Mouse (Mus musculus): Measurements from ENCODE around the gene Pced1a. TPM values are rescaled to one million over a fixed set of nuclear protein-coding genes. Genes with fewer than 3 reads are reported as not detected.

Pced1a gene
- 10.1 and 15.1 TPM in 2 replicates for polyA plus RNA-seq (2014; fragmentation: Nextera tagmentation; extraction: Ambion mirVana)

DNA sequence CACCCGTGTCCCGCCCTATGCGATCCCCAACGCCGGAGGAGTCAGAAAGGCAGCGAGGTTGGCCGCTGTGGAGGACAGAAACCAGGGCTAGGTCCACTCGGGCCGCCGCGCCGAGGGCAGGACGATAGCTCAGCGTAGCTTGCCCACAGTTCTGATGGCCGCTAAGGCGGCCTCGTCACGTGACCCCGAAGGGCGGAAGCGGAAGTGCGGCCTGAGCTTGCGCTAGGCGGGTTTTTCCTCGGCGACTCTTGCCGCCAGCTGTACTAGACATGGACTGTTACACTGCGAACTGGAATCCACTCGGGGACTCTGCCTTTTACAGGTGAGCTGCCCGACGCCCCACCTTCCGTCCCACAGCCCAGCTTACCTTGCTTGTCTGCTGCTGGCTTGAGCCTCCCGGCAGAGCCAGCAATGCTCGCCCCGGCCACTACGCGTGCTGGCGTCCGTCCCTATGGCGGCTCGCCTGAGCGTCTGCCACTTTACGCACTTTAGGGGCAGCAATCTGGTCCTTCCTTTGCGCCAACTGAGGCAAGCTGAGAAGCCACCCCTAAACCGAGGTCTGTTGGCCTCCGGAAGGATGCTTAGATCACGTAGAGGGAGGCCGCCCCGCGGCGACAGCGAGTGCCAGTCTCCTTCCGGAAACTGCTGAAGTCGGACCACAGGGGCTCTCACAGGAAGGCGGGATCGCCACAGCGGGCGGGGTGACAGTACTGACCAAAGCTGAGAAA is at the start of gene Pced1a, which contains the start of gene Vps16:
Gene Pced1a (minus strand): TSS at position 576 of the 728 bp plus-strand sequence.
Gene Vps16 (plus strand): TSS at position 214 of the 728 bp plus-strand sequence.
- H3K4me1 ChIP-seq (ENCODE audit: control insufficient read depth, insufficient read depth, low read length): peaks cover 19% of the 10 kb centered on the region
- peak; percentile 96 for ATAC-seq (ENCODE audit: low FRiP score, low TSS enrichment)
- peaks cover 1% of the 10 kb centered on the region; the same call in 1 of the 2 replicates for H3K36me3 ChIP-seq (ENCODE audit: control insufficient read depth, insufficient read depth, low read length)
- under 1% methylated on average over 58 of the region's 58 CpGs for WGBS
- DNase-seq: peak; percentile 97
- H3K9me3 ChIP-seq (ENCODE audit: control insufficient read depth, low read length): no peaks in the 10 kb centered on the region
- H3K9ac ChIP-seq (replicated peaks; ENCODE audit: low read length): peak within 1 kb of the TSS; percentile 78
- H3K27me3 ChIP-seq (ENCODE audit: control insufficient read depth, insufficient read depth, low read length): no peaks in the 10 kb centered on the region
- peak within 1 kb of the TSS; percentile 73 for H3K4me3 ChIP-seq (replicated peaks; ENCODE audit: low read depth, low read length)
- peak within 1 kb of the TSS; percentile 95 for H3K27ac ChIP-seq (replicated peaks; ENCODE audit: low read depth, low read length)
- H3K4me2 ChIP-seq (ENCODE audit: low read length): peak within 1 kb of the TSS; percentile 80

DNA sequence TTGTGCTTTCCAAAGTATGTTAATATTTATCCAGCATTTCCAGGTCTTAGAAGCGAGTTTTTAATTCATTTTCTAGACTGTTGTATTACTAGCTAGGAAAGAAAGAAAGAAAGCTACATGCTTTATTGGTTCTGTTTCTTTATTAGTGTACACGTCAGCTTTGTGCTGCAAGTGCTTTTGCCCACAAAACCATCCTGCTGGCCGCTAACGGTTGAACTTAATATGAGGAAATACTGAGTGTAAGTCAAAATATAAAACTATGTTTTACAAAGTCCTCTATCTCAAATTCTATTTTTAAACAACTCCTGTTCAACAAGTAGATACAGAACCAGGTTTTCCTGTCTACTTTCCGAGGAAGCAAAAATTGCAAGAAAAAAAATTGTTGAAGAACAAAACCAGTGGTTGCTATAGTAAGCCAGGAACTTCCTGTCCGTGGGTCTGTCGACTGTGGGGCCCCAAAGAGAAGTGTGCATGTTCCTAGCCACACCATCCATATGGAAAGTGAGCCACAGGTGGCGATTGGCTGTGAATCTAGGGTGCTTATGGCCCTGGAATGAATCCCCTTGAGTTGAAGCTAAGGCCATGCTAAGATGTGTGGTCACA is 48.5 kb upstream of the Pced1a start:
- H3K4me1 ChIP-seq (ENCODE audit: control insufficient read depth, insufficient read depth, low read length): peaks cover 10% of the 10 kb centered on the region; the same call in 1 of the 2 replicates
- no peak overlapping the region for H3K4me3 ChIP-seq (replicated peaks; ENCODE audit: low read depth, low read length)
- no peak overlapping the region for H3K9ac ChIP-seq (replicated peaks; ENCODE audit: low read length)
- H3K4me2 ChIP-seq (ENCODE audit: low read length): no peak overlapping the region
- H3K36me3 ChIP-seq (ENCODE audit: control insufficient read depth, insufficient read depth, low read length): no peaks in the 10 kb centered on the region
- no peaks in the 10 kb centered on the region for H3K9me3 ChIP-seq (ENCODE audit: control insufficient read depth, low read length)
- H3K27ac ChIP-seq (replicated peaks; ENCODE audit: low read depth, low read length): no peak overlapping the region
- ATAC-seq (ENCODE audit: low FRiP score, low TSS enrichment) (no peak), DNase-seq (no peak)
- WGBS: 85% methylated on average over 8 of the region's 8 CpGs
- H3K27me3 ChIP-seq (ENCODE audit: control insufficient read depth, insufficient read depth, low read length): no peaks in the 10 kb centered on the region

DNA sequence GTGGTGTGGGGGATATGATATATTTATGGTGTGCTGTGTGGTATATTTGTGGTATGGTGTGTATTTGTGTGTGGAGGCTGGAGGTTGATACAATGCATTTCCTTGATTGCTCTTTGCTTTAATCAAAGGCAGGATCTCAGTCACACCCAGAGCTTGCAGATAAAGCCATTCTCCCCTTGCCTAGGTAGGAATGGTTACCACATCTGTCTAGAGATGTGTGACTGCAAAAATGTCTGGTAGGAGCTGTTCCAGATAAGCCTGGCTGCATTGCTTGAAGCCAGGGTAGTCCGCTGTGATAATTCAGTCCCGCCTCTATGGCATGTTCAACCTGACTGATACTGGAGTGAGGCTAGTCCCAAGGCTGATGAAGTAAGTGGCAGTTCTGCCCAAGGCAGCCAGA is 45.4 kb upstream of the Pced1a start:
- H3K4me2 ChIP-seq (ENCODE audit: low read length): no peak overlapping the region
- no peak overlapping the region for H3K9ac ChIP-seq (replicated peaks; ENCODE audit: low read length)
- H3K27me3 ChIP-seq (ENCODE audit: control insufficient read depth, insufficient read depth, low read length): no peaks in the 10 kb centered on the region
- no peak for DNase-seq
- H3K27ac ChIP-seq (replicated peaks; ENCODE audit: low read depth, low read length): no peak overlapping the region
- no peak overlapping the region for H3K4me3 ChIP-seq (replicated peaks; ENCODE audit: low read depth, low read length)
- H3K4me1 ChIP-seq (ENCODE audit: control insufficient read depth, insufficient read depth, low read length): peaks cover 10% of the 10 kb centered on the region; the same call in 1 of the 2 replicates
- no peaks in the 10 kb centered on the region for H3K36me3 ChIP-seq (ENCODE audit: control insufficient read depth, insufficient read depth, low read length)
- no peaks in the 10 kb centered on the region for H3K9me3 ChIP-seq (ENCODE audit: control insufficient read depth, low read length)
- WGBS: 62% methylated on average over 2 of the region's 2 CpGs
- ATAC-seq (ENCODE audit: low FRiP score, low TSS enrichment): no peak

DNA sequence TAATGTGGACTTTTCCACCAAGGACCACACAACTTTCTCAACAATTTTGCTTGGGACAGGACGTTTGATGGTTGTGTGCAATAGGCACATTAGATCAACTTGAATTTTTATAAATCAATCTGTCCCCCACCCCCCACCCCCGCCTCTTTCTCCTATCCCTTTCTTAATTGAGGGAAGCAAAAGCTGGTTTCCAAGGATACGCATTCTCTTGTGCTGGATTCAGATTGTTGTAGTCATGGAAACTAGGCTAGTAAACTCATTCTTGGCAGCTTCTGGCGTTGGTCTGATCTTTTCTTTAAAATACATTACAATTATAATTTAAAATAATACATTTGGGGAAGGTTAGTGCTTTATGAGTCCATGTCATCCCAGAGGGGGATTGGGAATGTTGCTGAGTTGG is 44.9 kb upstream of the Pced1a start:
- Histone ChIP-seq H3K9me3 (ENCODE audit: control insufficient read depth, low read length) (no peaks in the 10 kb centered on the region), H3K27me3 (ENCODE audit: control insufficient read depth, insufficient read depth, low read length) (no peaks in the 10 kb centered on the region), H3K4me2 (ENCODE audit: low read length) (no peak overlapping the region), H3K36me3 (ENCODE audit: control insufficient read depth, insufficient read depth, low read length) (no peaks in the 10 kb centered on the region), H3K4me3 (replicated peaks; ENCODE audit: low read depth, low read length) (no peak overlapping the region), H3K9ac (replicated peaks; ENCODE audit: low read length) (no peak overlapping the region), H3K4me1 (ENCODE audit: control insufficient read depth, insufficient read depth, low read length) (peaks cover 10% of the 10 kb centered on the region; the same call in 1 of the 2 replicates), H3K27ac (replicated peaks; ENCODE audit: low read depth, low read length) (no peak overlapping the region)
- ATAC-seq (ENCODE audit: low FRiP score, low TSS enrichment): no peak
- DNase-seq: peak; percentile 72
- 8% methylated on average over 4 of the region's 4 CpGs for WGBS

DNA sequence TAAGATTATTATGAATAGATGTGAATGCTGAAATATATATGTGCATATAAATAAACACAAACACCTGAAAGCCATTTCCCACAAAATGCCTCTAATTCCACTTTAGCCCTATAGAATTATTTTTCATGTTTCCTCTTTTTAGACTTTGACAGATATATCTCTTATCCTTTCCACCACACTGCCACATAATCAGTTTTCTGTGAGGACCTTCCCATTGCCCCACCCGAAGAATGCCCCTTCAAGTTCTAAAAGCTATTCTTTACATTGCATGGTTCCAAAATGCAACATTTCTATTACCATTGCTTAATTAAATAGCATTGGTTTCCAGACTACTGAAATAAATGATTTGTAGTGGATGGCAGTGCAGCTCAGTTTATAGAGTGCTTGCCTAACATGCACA is 41.9 kb upstream of the Pced1a start:
- H3K9ac ChIP-seq (replicated peaks; ENCODE audit: low read length): no peak overlapping the region
- no peaks in the 10 kb centered on the region for H3K9me3 ChIP-seq (ENCODE audit: control insufficient read depth, low read length)
- no peaks in the 10 kb centered on the region for H3K36me3 ChIP-seq (ENCODE audit: control insufficient read depth, insufficient read depth, low read length)
- no peak overlapping the region for H3K4me3 ChIP-seq (replicated peaks; ENCODE audit: low read depth, low read length)
- ATAC-seq (ENCODE audit: low FRiP score, low TSS enrichment) (no peak), DNase-seq (no peak)
- no peak overlapping the region for H3K4me2 ChIP-seq (ENCODE audit: low read length)
- peaks cover 10% of the 10 kb centered on the region; the same call in 1 of the 2 replicates for H3K4me1 ChIP-seq (ENCODE audit: control insufficient read depth, insufficient read depth, low read length)
- 98% methylated on average over 1 of the region's 1 CpGs for WGBS
- H3K27me3 ChIP-seq (ENCODE audit: control insufficient read depth, insufficient read depth, low read length): no peaks in the 10 kb centered on the region
- no peak overlapping the region for H3K27ac ChIP-seq (replicated peaks; ENCODE audit: low read depth, low read length)

DNA sequence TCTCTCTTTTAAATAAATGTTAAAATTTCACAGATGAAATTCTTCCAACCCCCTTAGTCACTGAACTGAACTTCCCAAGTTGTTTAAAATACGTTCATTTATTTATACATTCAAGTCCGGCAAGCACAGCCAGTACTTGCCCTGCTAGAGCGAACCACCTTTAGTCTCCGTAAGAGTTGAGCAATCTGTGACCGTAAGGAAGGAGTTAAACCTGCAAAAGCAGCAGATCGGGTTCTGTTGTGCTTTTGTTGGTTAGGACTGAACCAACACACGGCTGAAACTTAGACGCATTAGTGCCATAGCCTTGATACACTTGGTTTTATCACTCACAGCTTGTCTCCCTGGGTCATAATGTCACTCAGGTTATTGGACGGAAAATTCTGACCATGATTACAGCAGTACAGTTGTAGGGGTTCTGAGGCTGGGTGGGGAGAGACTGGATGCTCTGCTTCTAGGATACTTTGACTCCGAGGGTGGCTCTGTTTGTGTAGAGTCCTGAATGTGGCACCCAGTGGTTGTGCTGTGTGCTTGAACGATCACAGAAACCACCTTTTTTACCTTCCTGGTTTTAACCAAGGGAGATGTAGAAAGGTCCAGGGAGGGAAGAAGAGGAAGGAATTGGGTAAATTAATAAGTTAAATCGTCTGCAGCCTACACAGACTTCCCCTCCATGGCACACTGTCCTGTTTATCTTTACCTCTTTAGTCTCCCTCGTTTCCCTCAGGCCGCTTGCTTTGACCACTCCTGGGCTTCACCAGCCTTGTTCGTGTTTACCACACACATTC is 37.0 kb upstream of the Pced1a start:
- Histone ChIP-seq H3K27ac (replicated peaks; ENCODE audit: low read depth, low read length) (no peak overlapping the region), H3K9ac (replicated peaks; ENCODE audit: low read length) (no peak overlapping the region), H3K4me2 (ENCODE audit: low read length) (no peak overlapping the region), H3K27me3 (ENCODE audit: control insufficient read depth, insufficient read depth, low read length) (no peaks in the 10 kb centered on the region), H3K36me3 (ENCODE audit: control insufficient read depth, insufficient read depth, low read length) (no peaks in the 10 kb centered on the region), H3K4me1 (ENCODE audit: control insufficient read depth, insufficient read depth, low read length) (no peaks in the 10 kb centered on the region), H3K9me3 (ENCODE audit: control insufficient read depth, low read length) (no peaks in the 10 kb centered on the region), H3K4me3 (replicated peaks; ENCODE audit: low read depth, low read length) (no peak overlapping the region)
- ATAC-seq (ENCODE audit: low FRiP score, low TSS enrichment) (no peak), DNase-seq (no peak)
- 82% methylated on average over 15 of the region's 15 CpGs for WGBS

DNA sequence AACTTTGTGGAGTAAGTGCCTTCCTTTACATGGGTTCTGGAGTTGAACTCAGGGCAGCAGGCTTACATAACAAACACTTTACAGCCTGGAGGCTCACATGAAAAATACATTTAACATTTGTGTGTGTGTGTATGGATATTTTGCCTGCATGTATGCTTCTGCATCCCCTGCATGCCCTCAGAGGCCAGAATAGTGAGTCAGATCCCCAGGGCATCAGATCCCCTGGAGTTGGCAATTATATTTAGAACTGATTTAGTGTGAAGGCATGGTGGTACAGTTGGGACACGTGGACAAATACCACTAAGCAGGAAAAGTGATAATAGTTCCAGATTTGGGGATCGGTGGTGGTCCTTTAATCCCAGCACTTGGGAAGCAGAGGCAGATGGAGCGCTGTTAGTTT is 35.1 kb upstream of the Pced1a start:
- WGBS: 89% methylated on average over 3 of the region's 3 CpGs
- no peak for ATAC-seq (ENCODE audit: low FRiP score, low TSS enrichment)

DNA sequence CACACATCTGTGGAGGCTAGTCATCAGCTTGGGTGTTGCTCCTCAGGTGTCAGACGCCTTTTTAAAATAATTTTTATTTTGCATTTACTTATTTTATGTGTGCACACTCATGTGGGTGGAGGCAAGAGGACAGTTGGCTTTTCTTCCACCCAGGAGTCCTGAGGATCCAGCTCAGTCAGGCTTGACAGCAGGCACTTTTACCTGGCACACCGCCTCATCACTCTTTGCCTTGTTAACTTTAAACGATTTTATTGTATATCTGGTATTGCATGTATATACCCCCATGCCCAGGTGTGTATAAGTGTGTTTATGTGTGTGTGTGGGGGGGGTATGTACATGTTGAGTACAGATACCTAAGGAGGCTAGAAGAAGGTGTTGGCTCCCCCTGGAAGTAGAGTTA is 33.4 kb upstream of the Pced1a start:
- Histone ChIP-seq H3K9ac (replicated peaks; ENCODE audit: low read length) (no peak overlapping the region), H3K27ac (replicated peaks; ENCODE audit: low read depth, low read length) (no peak overlapping the region), H3K27me3 (ENCODE audit: control insufficient read depth, insufficient read depth, low read length) (no peaks in the 10 kb centered on the region), H3K4me1 (ENCODE audit: control insufficient read depth, insufficient read depth, low read length) (no peaks in the 10 kb centered on the region), H3K4me3 (replicated peaks; ENCODE audit: low read depth, low read length) (no peak overlapping the region), H3K9me3 (ENCODE audit: control insufficient read depth, low read length) (no peaks in the 10 kb centered on the region), H3K36me3 (ENCODE audit: control insufficient read depth, insufficient read depth, low read length) (no peaks in the 10 kb centered on the region), H3K4me2 (ENCODE audit: low read length) (no peak overlapping the region)
- ATAC-seq (ENCODE audit: low FRiP score, low TSS enrichment): no peak
- 91% methylated on average over 3 of the region's 3 CpGs for WGBS
- no peak for DNase-seq

More for the DNA sequence above, 35.1 kb upstream of the Pced1a start:
- no peak overlapping the region for H3K9ac ChIP-seq (replicated peaks; ENCODE audit: low read length)
- H3K4me3 ChIP-seq (replicated peaks; ENCODE audit: low read depth, low read length): no peak overlapping the region
- DNase-seq: no peak
- no peaks in the 10 kb centered on the region for H3K4me1 ChIP-seq (ENCODE audit: control insufficient read depth, insufficient read depth, low read length)
- H3K9me3 ChIP-seq (ENCODE audit: control insufficient read depth, low read length): no peaks in the 10 kb centered on the region
- H3K4me2 ChIP-seq (ENCODE audit: low read length): no peak overlapping the region
- H3K27me3 ChIP-seq (ENCODE audit: control insufficient read depth, insufficient read depth, low read length): no peaks in the 10 kb centered on the region
- no peak overlapping the region for H3K27ac ChIP-seq (replicated peaks; ENCODE audit: low read depth, low read length)
- no peaks in the 10 kb centered on the region for H3K36me3 ChIP-seq (ENCODE audit: control insufficient read depth, insufficient read depth, low read length)

Data from midbrain, embryonic 14.5 days (tissue).